Mouse (Mus musculus) intestine, embryonic 16.5 days (tissue): ENCODE data around the gene C9orf72. TPM values are rescaled to one million over a fixed set of nuclear protein-coding genes. Genes with fewer than 3 reads are reported as not detected.

ENCODE experiments used
- ATAC-seq: fragments of 200-750 bp; cut with Nextera tagmentation; 2 replicates; pipeline ENCODE4 v1.8.0; 2017; ENCODE audit warnings: moderate TSS enrichment, moderate library complexity
- H3K27ac ChIP-seq: fragments of 300-500 bp; sonication (generic); 2 replicates; pipeline ENCODE4 v1.5.1; 2014; ENCODE audit warnings: mild to moderate bottlenecking, low read length
- H3K27me3 ChIP-seq: fragments of 300-500 bp; sonication (generic); replicated peaks from 2 replicates; pipeline ENCODE4 v1.6.1; 2014; ENCODE audit warnings: low read length, control low read depth, mixed read lengths; ENCODE audit not compliant: control insufficient read depth, insufficient read depth
- H3K36me3 ChIP-seq: fragments of 300-500 bp; sonication (generic); 2 replicates; pipeline ENCODE4 v1.6.1; 2014; ENCODE audit warnings: low read length, control low read depth; ENCODE audit not compliant: control insufficient read depth, insufficient read depth
- H3K4me1 ChIP-seq: fragments of 300-500 bp; sonication (generic); 2 replicates; pipeline ENCODE4 v1.6.1; 2014; ENCODE audit warnings: low read length, control low read depth, mixed read lengths; ENCODE audit not compliant: control insufficient read depth, insufficient read depth
- H3K4me2 ChIP-seq: fragments of 300-500 bp; sonication (generic); 2 replicates; pipeline ENCODE4 v1.6.1; 2014; ENCODE audit warnings: low read depth, low read length, control low read depth
- H3K4me3 ChIP-seq: fragments of 300-500 bp; sonication (generic); 2 replicates; pipeline ENCODE4 v1.5.1; 2014; ENCODE audit warnings: mild to moderate bottlenecking, low read length
- H3K9ac ChIP-seq: fragments of 300-500 bp; sonication (generic); 2 replicates; pipeline ENCODE4 v1.6.1; 2014; ENCODE audit warnings: low read depth, low read length
- H3K9me3 ChIP-seq: fragments of 300-500 bp; sonication (generic); 2 replicates; pipeline ENCODE4 v1.6.1; 2016; ENCODE audit warnings: low read length, control low read depth; ENCODE audit not compliant: control insufficient read depth
- WGBS: fragments of 180-500 bp; shearing (Covaris S2); extraction: QIAGEN DNeasy Blood & Tissue Kit; methylation state at CpG from one replicate; pipeline ENCODE4 v1.1.7; 2014; 5-methylcytosine and 5-hydroxymethylcytosine counted together
- polyA plus RNA-seq: library from polyadenylated mRNA; unstranded; fragments of >200 nt; fragmentation: Nextera tagmentation; extraction: Ambion mirVana; gene quantifications from 2 replicates; pipeline ENCODE4 v1.2.1, GENCODE M21; 2015

C9orf72 gene
- polyA plus RNA-seq, 1 experiment from 2014 or later = 9.6 TPM

GRCm38 (mm10) chr4:35225141-35225733, 738 bp downstream of the C9orf72 start:
- H3K9ac ChIP-seq = peak overlapping the region; percentile 91
- H3K9me3 ChIP-seq = no peaks in the 10 kb centered on the region
- peak overlapping the region; percentile 80 for H3K4me2 ChIP-seq
- under 1% methylated on average over 40 of the region's 40 CpGs for WGBS
- H3K4me1 ChIP-seq = peaks cover 3% of the 10 kb centered on the region; the same call in 1 of the 2 replicates
- peak overlapping the region; percentile 45 for H3K27ac ChIP-seq
- ATAC-seq = peak; percentile 62
- no peaks in the 10 kb centered on the region for H3K36me3 ChIP-seq
- H3K27me3 ChIP-seq = no peaks in the 10 kb centered on the region
- H3K4me3 ChIP-seq = peak overlapping the region; percentile 92

GRCm38 (mm10) chr4:35224101-35224500, 1.9 kb downstream of the C9orf72 start:
- WGBS = 94% methylated on average over 4 of the region's 4 CpGs
- H3K4me1 ChIP-seq = peaks cover 3% of the 10 kb centered on the region; the same call in 1 of the 2 replicates
- H3K9me3 ChIP-seq = no peaks in the 10 kb centered on the region
- no peak for ATAC-seq
- H3K9ac ChIP-seq = no peak overlapping the region
- H3K36me3 ChIP-seq = no peaks in the 10 kb centered on the region
- no peak overlapping the region for H3K27ac ChIP-seq
- no peak overlapping the region for H3K4me2 ChIP-seq
- H3K27me3 ChIP-seq = no peaks in the 10 kb centered on the region
- H3K4me3 ChIP-seq = no peak overlapping the region

- Histone ChIP-seq H3K4me2 (no peak overlapping the region), H3K36me3 (no peaks in the 10 kb centered on the region), H3K4me3 (no peak overlapping the region), H3K9ac (no peak overlapping the region), H3K27ac (no peak overlapping the region), H3K4me1 (peaks cover 3% of the 10 kb centered on the region; the same call in 1 of the 2 replicates), H3K9me3 (no peaks in the 10 kb centered on the region), H3K27me3 (no peaks in the 10 kb centered on the region)
- ATAC-seq = no peak
- 75% methylated on average over 5 of the region's 5 CpGs for WGBS
These were observed 2.5 kb downstream of the C9orf72 start for GRCm38 (mm10) chr4:35223376-35223988.

- H3K4me1 ChIP-seq = peaks cover 3% of the 10 kb centered on the region; the same call in 1 of the 2 replicates
- ATAC-seq = no peak
- no peaks in the 10 kb centered on the region for H3K36me3 ChIP-seq
- no peak overlapping the region for H3K27ac ChIP-seq
- WGBS = 63% methylated on average over 4 of the region's 4 CpGs
- H3K9ac ChIP-seq = no peak overlapping the region
- no peaks in the 10 kb centered on the region for H3K9me3 ChIP-seq
- no peak overlapping the region for H3K4me3 ChIP-seq
- H3K27me3 ChIP-seq = no peaks in the 10 kb centered on the region
- H3K4me2 ChIP-seq = no peak overlapping the region
These were observed 4.1 kb downstream of the C9orf72 start for GRCm38 (mm10) chr4:35221903-35222302.

GRCm38 (mm10) chr4:35221131-35221530, 4.8 kb downstream of the C9orf72 start:
- H3K27ac ChIP-seq = no peak overlapping the region
- H3K4me2 ChIP-seq = no peak overlapping the region
- H3K36me3 ChIP-seq = no peaks in the 10 kb centered on the region
- ATAC-seq = no peak
- 43% methylated on average over 2 of the region's 2 CpGs for WGBS
- H3K9ac ChIP-seq = no peak overlapping the region
- H3K4me1 ChIP-seq = peaks cover 3% of the 10 kb centered on the region; the same call in 1 of the 2 replicates
- no peak overlapping the region for H3K4me3 ChIP-seq
- H3K9me3 ChIP-seq = no peaks in the 10 kb centered on the region
- no peaks in the 10 kb centered on the region for H3K27me3 ChIP-seq

- ATAC-seq = no peak
- WGBS = 66% methylated on average over 6 of the region's 6 CpGs
- Histone ChIP-seq H3K4me3 (no peak overlapping the region), H3K27ac (no peak overlapping the region), H3K4me1 (peaks cover 3% of the 10 kb centered on the region; the same call in 1 of the 2 replicates), H3K36me3 (no peaks in the 10 kb centered on the region), H3K27me3 (no peaks in the 10 kb centered on the region), H3K9me3 (no peaks in the 10 kb centered on the region), H3K4me2 (no peak overlapping the region), H3K9ac (no peak overlapping the region)
These were observed 5.8 kb downstream of the C9orf72 start for GRCm38 (mm10) chr4:35220108-35220731.

GRCm38 (mm10) chr4:35204659-35205058, 21.3 kb downstream of the C9orf72 start:
- peak; percentile 52; the same call in 1 of the 2 replicates for ATAC-seq
- H3K36me3 ChIP-seq = no peaks in the 10 kb centered on the region
- H3K4me3 ChIP-seq = no peak overlapping the region
- H3K9ac ChIP-seq = no peak overlapping the region
- no peaks in the 10 kb centered on the region for H3K27me3 ChIP-seq
- H3K9me3 ChIP-seq = no peaks in the 10 kb centered on the region
- no peak overlapping the region for H3K27ac ChIP-seq
- H3K4me1 ChIP-seq = no peaks in the 10 kb centered on the region
- no peak overlapping the region for H3K4me2 ChIP-seq
- WGBS = 44% methylated on average over 7 of the region's 7 CpGs

GRCm38 (mm10) chr4:35203724-35204123, 22.3 kb downstream of the C9orf72 start:
- no peaks in the 10 kb centered on the region for H3K36me3 ChIP-seq
- 94% methylated on average over 2 of the region's 2 CpGs for WGBS
- H3K4me3 ChIP-seq = no peak overlapping the region
- ATAC-seq = peak; percentile 83
- no peaks in the 10 kb centered on the region for H3K27me3 ChIP-seq
- no peaks in the 10 kb centered on the region for H3K4me1 ChIP-seq
- H3K9ac ChIP-seq = no peak overlapping the region
- H3K4me2 ChIP-seq = no peak overlapping the region
- no peaks in the 10 kb centered on the region for H3K9me3 ChIP-seq
- H3K27ac ChIP-seq = no peak overlapping the region

- Histone ChIP-seq H3K4me2 (no peak overlapping the region), H3K9ac (no peak overlapping the region), H3K27ac (no peak overlapping the region), H3K36me3 (no peaks in the 10 kb centered on the region), H3K9me3 (no peaks in the 10 kb centered on the region), H3K27me3 (no peaks in the 10 kb centered on the region), H3K4me3 (no peak overlapping the region), H3K4me1 (no peaks in the 10 kb centered on the region)
- no peak for ATAC-seq
- WGBS = 87% methylated on average over 5 of the region's 5 CpGs
These were observed 24.3 kb downstream of the C9orf72 start for GRCm38 (mm10) chr4:35201700-35202099.
